ENCODE assay signal across 9 mouse cellular contexts in the genomic region with DNA sequence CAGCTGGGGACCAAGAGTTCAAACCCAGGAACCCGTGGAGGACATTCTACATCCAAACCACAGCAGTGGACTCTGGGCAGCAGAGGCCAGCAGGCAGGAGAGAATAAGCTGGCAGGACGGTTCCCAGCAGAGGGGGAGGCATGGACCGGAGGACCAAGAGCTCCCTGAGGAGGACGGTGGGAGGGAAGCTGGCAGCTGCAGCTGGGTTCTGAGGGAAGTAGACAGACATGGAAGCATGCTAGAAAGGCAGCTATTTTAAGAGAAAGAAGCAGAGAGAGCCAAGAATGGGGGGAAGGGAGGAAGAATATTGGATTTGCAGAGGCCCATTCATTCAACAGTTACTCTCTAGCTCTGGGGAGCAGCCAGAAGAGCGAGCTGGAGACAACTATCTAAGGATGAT. TPM values are rescaled to one million over a fixed set of nuclear protein-coding genes. Genes with fewer than 3 reads are reported as not detected.
A peak's percentile ranks its signal among the peaks of the same experiment; 100 is the strongest.
DNase-seq lines count a peak whose midpoint lies in the region; ATAC-seq lines count a peak whose summit lies in the region.
"Had no signal": no experiment of that assay in that cellular context is flagged by ENCODE, and none has a peak within 500 bp of the region (broad histone marks: within the 10 kb centered on the region; RNA-seq: fewer than 3 reads in every experiment).

No protein-coding gene starts in this region.

- H3K36me3 ChIP-seq in heart, embryonic 10.5 days: no peaks in the 10 kb centered on the region
- H3K36me3 ChIP-seq in kidney, embryonic 15.5 days: no peaks in the 10 kb centered on the region
- H3K36me3 ChIP-seq: liver, embryonic 13.5 days had no signal

- H3K4me1 ChIP-seq in heart, embryonic 10.5 days: peaks cover 16% of the 10 kb centered on the region
- peaks cover 5% of the 10 kb centered on the region; the same call in 1 of the 2 replicates for H3K4me1 ChIP-seq in kidney, embryonic 15.5 days

- H3K9ac ChIP-seq in kidney, embryonic 15.5 days: no peak overlapping the region
- H3K9ac ChIP-seq: liver, embryonic 13.5 days had no signal

- no peak for ATAC-seq in kidney, embryonic 15.5 days (replicated peaks; ENCODE audit: low FRiP score)

- H3K27ac ChIP-seq in heart, embryonic 10.5 days: no peak overlapping the region
- no peak overlapping the region for H3K27ac ChIP-seq in kidney, embryonic 15.5 days
- H3K27ac ChIP-seq: liver, embryonic 13.5 days had no signal

- peak; percentile 27 to 59 for DNase-seq in heart, adult 18-20 months
- DNase-seq in heart, embryonic 10.5 days (ENCODE audit: low spot score): no peak
- DNase-seq in brain, adult 2 months (ENCODE audit: low read depth, low spot score): peak; percentile 89
- DNase-seq in heart, adult 8-10 months (ENCODE audit: low spot score): peak; percentile 29
- peak; percentile 44 to 59 for DNase-seq in left cerebral cortex, postnatal 36 days (ENCODE audit: low spot score in 2 of 2)
- no peak for DNase-seq in kidney, adult 18-20 months
- no peak for DNase-seq in cerebellum, adult 9-11 months
- DNase-seq: liver, embryonic 13.5 days had no signal

- H3K4me2 ChIP-seq in kidney, embryonic 15.5 days: no peak overlapping the region
- H3K4me2 ChIP-seq: liver, embryonic 13.5 days had no signal

- peaks cover 26% of the 10 kb centered on the region; the same call in 1 of the 2 replicates for H3K27me3 ChIP-seq in heart, embryonic 10.5 days (ENCODE audit: insufficient read depth, poor library complexity, severe bottlenecking)
- H3K27me3 ChIP-seq in kidney, embryonic 15.5 days: no peaks in the 10 kb centered on the region

- intact Hi-C loops in left cerebral cortex, postnatal 36 days (cut with DNase I): no loop called here

- H3K9me3 ChIP-seq in heart, embryonic 10.5 days: no peaks in the 10 kb centered on the region
- no peaks in the 10 kb centered on the region for H3K9me3 ChIP-seq in kidney, embryonic 15.5 days (replicated peaks)
- H3K9me3 ChIP-seq: liver, embryonic 13.5 days had no signal

- 70% methylated on average over 5 of the region's 5 CpGs for WGBS in heart, embryonic 10.5 days
- 73% methylated on average over 5 of the region's 5 CpGs for WGBS in kidney, embryonic 15.5 days

- no peak overlapping the region for H3K4me3 ChIP-seq in heart, embryonic 10.5 days
- H3K4me3 ChIP-seq in kidney, embryonic 15.5 days (replicated peaks): no peak overlapping the region
- H3K4me3 ChIP-seq: liver, embryonic 13.5 days had no signal

RNA-seq across cellular contexts. Expression of a gene that starts 47.1 kb away (rescaled TPM):
- 1 to 10 TPM; 7.2 to 8.0 TPM for total RNA-seq in heart, adult 18-20 months (2021)
- 16.6 and 20.7 TPM in 2 replicates for polyA plus RNA-seq in heart, embryonic 10.5 days (2016; fragmentation: Nextera tagmentation; extraction: Ambion mirVana)
- total RNA-seq in heart, adult 8-10 months (2022): 1 to 10 TPM; 5.7 to 8.1 (median 6.9) TPM
- 1 to 10 TPM; 6.3 to 8.1 TPM for total RNA-seq in left cerebral cortex, postnatal 36 days (2021)
- 22.3 and 23.6 TPM in 2 replicates for polyA plus RNA-seq in kidney, embryonic 15.5 days (2015; fragmentation: Nextera tagmentation; extraction: Ambion mirVana)

Comparison
In these comparisons a context has a peak if more than half of its experiments do, and no peak if none do; other contexts are left out.
1. DNase-seq: peak in heart, adult 18-20 months (2 of 2), brain, adult 2 months (single experiment), heart, adult 8-10 months (single experiment) and left cerebral cortex, postnatal 36 days (2 of 2); none in heart, embryonic 10.5 days (single experiment), kidney, adult 18-20 months (single experiment) and cerebellum, adult 9-11 months (single experiment).